Comparison of ENCODE assay signal across 9 mouse cellular contexts in the genomic region with DNA sequence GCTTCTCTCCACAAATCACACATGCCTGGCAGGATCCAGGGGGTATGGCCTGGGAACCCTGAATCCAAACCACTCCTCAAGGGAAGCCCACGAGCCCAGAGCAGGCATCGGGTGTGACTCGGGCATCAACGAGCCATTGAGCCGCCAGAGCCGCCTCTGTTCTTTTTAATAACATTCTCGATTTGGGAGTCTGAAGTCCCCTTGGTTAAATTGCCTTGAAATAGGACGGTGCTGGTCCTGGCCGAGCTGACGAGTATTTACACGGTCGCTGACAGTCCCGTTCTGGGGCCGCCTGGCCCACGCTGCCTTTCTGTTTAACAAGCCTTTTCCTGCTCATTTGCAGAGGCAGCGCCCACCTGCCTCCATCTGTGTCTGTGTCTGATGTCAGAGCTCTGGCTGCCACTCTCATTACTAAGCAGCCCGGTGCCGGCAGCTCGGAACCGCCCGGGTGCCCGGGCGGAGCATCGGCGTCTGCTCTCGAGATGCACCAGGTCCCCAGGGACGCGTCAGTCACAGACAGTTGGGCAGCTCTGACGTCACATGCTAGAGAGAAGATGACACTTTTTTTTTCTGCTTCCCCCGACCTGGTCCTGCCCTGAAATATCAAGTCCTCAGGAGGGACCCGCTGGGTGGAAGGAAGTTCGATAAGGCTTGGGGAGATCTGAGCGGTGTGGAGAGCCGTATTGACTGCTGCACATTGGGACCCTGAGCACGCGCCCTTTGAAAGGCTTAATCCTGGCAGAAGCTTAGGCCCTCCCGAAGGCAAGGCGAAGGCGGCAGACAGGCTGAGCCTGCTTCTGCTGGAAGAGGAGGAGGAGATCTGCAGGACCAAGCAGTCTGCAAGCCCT. TPM values are rescaled to one million over a fixed set of nuclear protein-coding genes. Genes with fewer than 3 reads are reported as not detected.
DNase-seq lines count a peak whose midpoint lies in the region; ATAC-seq lines count a peak whose summit lies in the region.
"Had no signal": no experiment of that assay in that cellular context is flagged by ENCODE, and none has a peak within 500 bp of the region (broad histone marks: within the 10 kb centered on the region; RNA-seq: fewer than 3 reads in every experiment).

No protein-coding gene starts in this region.

- H3K4me1 ChIP-seq in heart, embryonic 12.5 days (replicated peaks), result peaks cover 20% of the 10 kb centered on the region
- H3K4me1 ChIP-seq in hindbrain, embryonic 12.5 days, result peaks cover 26% of the 10 kb centered on the region
- peaks cover 28% of the 10 kb centered on the region for H3K4me1 ChIP-seq in midbrain, embryonic 15.5 days

- H3K27ac ChIP-seq in heart, embryonic 12.5 days (ENCODE audit: poor library complexity, severe bottlenecking), result no peak overlapping the region
- peak overlapping the region; percentile 77 for H3K27ac ChIP-seq in hindbrain, embryonic 12.5 days
- peak overlapping the region; percentile 79 for H3K27ac ChIP-seq in midbrain, embryonic 15.5 days

- H3K36me3 ChIP-seq in heart, embryonic 12.5 days, result no peaks in the 10 kb centered on the region
- H3K36me3 ChIP-seq in hindbrain, embryonic 12.5 days, result no peaks in the 10 kb centered on the region
- H3K36me3 ChIP-seq in midbrain, embryonic 15.5 days (replicated peaks), result no peaks in the 10 kb centered on the region

- WGBS in heart, embryonic 12.5 days, result 12% methylated on average over 39 of the region's 39 CpGs
- 18% methylated on average over 39 of the region's 39 CpGs for WGBS in hindbrain, embryonic 12.5 days
- WGBS in midbrain, embryonic 15.5 days, result 4% methylated on average over 39 of the region's 39 CpGs

- no peaks in the 10 kb centered on the region for H3K9me3 ChIP-seq in heart, embryonic 12.5 days (replicated peaks)
- H3K9me3 ChIP-seq in hindbrain, embryonic 12.5 days (replicated peaks), result no peaks in the 10 kb centered on the region
- H3K9me3 ChIP-seq in midbrain, embryonic 15.5 days, result no peaks in the 10 kb centered on the region

- peaks cover 69% of the 10 kb centered on the region for H3K27me3 ChIP-seq in heart, embryonic 12.5 days (replicated peaks)
- peaks cover 14% of the 10 kb centered on the region for H3K27me3 ChIP-seq in hindbrain, embryonic 12.5 days
- no peaks in the 10 kb centered on the region for H3K27me3 ChIP-seq in midbrain, embryonic 15.5 days (replicated peaks)

- intact Hi-C loops in heart, postnatal 25 days (cut with DNase I), result no loop called here
- intact Hi-C loops in left cerebral cortex, postnatal 36 days (cut with DNase I), result no loop called here

- H3K4me3 ChIP-seq in heart, embryonic 12.5 days, result peak overlapping the region; percentile 30
- H3K4me3 ChIP-seq in hindbrain, embryonic 12.5 days, result peak overlapping the region; percentile 9
- peak overlapping the region; percentile 23 for H3K4me3 ChIP-seq in midbrain, embryonic 15.5 days

- peak overlapping the region; percentile 39; the same call in 1 of the 2 replicates for H3K9ac ChIP-seq in heart, embryonic 12.5 days
- 0 out of 2 replicates have a peak overlapping the region, but pooled peaks have one; percentile 29 for H3K9ac ChIP-seq in hindbrain, embryonic 12.5 days
- H3K9ac ChIP-seq in midbrain, embryonic 15.5 days, result peak overlapping the region; percentile 9; the same call in 1 of the 2 replicates

- peak; percentile 31; the same call in 1 of the 2 replicates for ATAC-seq in heart, embryonic 12.5 days (ENCODE audit: insufficient number of reproducible peaks, low FRiP score)
- peak; percentile 75 for ATAC-seq in hindbrain, embryonic 12.5 days (ENCODE audit: low FRiP score)
- ATAC-seq in midbrain, embryonic 15.5 days (replicated peaks), result peak; percentile 78

- no peak for DNase-seq in heart, postnatal 25 days (ENCODE audit: low spot score)
- peak; percentile 80 to 82 for DNase-seq in cerebellum, postnatal 10 days
- peak; percentile 76 to 77 for DNase-seq in left cerebral cortex, postnatal 36 days (ENCODE audit: low spot score in 2 of 2)
- peak; percentile 90 to 91 for DNase-seq in spleen, postnatal 36 days (ENCODE audit: low spot score in 2 of 2)
- DNase-seq in adrenal gland, postnatal 4 days (ENCODE audit: low spot score in 2 of 2), result no peak

- peak overlapping the region; percentile 67 for H3K4me2 ChIP-seq in heart, embryonic 12.5 days
- peak overlapping the region; percentile 47 for H3K4me2 ChIP-seq in hindbrain, embryonic 12.5 days (replicated peaks)
- H3K4me2 ChIP-seq in midbrain, embryonic 15.5 days, result peak overlapping the region; percentile 48

RNA-seq across cellular contexts. Expression of a gene that starts 12.4 kb away (rescaled TPM):
- polyA plus RNA-seq in heart, embryonic 12.5 days (2016; fragmentation: Nextera tagmentation; extraction: Ambion mirVana), result 0.08 TPM in 1 of 2 replicates, not detected in the other
- not detected for total RNA-seq in heart, postnatal 25 days (2021)
- polyA plus RNA-seq in hindbrain, embryonic 12.5 days (2016; fragmentation: Nextera tagmentation; extraction: Ambion mirVana), result 0.10 and 0.18 TPM in 2 replicates
- total RNA-seq in left cerebral cortex, postnatal 36 days (2021), result not detected
- polyA plus RNA-seq in midbrain, embryonic 15.5 days (2015; fragmentation: Nextera tagmentation; extraction: Ambion mirVana), result 0.05 and 0.09 TPM in 2 replicates
- not detected for total RNA-seq in adrenal gland, postnatal 4 days (2021)
- total RNA-seq: liver, adult 2 months had no signal
- polyA plus RNA-seq: liver, adult 2 months had no signal

RNA-seq across cellular contexts. Expression of a gene that starts 23.1 kb away (rescaled TPM):
- 0.04 and 0.08 TPM in 2 replicates for polyA plus RNA-seq in heart, embryonic 12.5 days (2016; fragmentation: Nextera tagmentation; extraction: Ambion mirVana)
- total RNA-seq in heart, postnatal 25 days (2021), result not detected
- polyA plus RNA-seq in hindbrain, embryonic 12.5 days (2016; fragmentation: Nextera tagmentation; extraction: Ambion mirVana), result 3.7 and 4.4 TPM in 2 replicates
- total RNA-seq in left cerebral cortex, postnatal 36 days (2021), result 1 to 10 TPM; 8.4 to 8.7 TPM
- polyA plus RNA-seq in midbrain, embryonic 15.5 days (2015; fragmentation: Nextera tagmentation; extraction: Ambion mirVana), result 19.6 and 20.2 TPM in 2 replicates
- 1 to 10 TPM; 1.1 to 2.2 TPM for total RNA-seq in adrenal gland, postnatal 4 days (2021)
- total RNA-seq: liver, adult 2 months had no signal
- polyA plus RNA-seq: liver, adult 2 months had no signal

Comparison
In these comparisons a context has a peak if more than half of its experiments do, and no peak if none do; other contexts are left out.
1. DNase-seq: peak in cerebellum, postnatal 10 days (2 of 2), left cerebral cortex, postnatal 36 days (2 of 2) and spleen, postnatal 36 days (2 of 2); none in heart, postnatal 25 days (single experiment) and adrenal gland, postnatal 4 days (0 of 2).
2. Peak in every context shown above with its lines, with median percentiles within 50 percentile points of each other: ATAC-seq, H3K4me2 ChIP-seq, H3K4me3 ChIP-seq and H3K9ac ChIP-seq.